Mouse (Mus musculus): ENCODE results near the gene Arhgef39. TPM values are rescaled to one million over a fixed set of nuclear protein-coding genes. Genes with fewer than 3 reads are reported as not detected.

Arhgef39 gene
- polyA plus RNA-seq (2014; fragmentation: Nextera tagmentation; extraction: Ambion mirVana), result 5.0 and 6.0 TPM in 2 replicates

GRCm38 (mm10) chr4:43499407-43500333 lies at the start of gene Arhgef39:
Arhgef39 (minus strand) TSS chr4:43499695.
- peaks cover 9% of the 10 kb centered on the region for H3K4me1 ChIP-seq (ENCODE audit: control insufficient read depth, insufficient read depth, low read length)
- no peak within 1 kb of the TSS for H3K27ac ChIP-seq (replicated peaks; ENCODE audit: low read depth, low read length)
- H3K4me2 ChIP-seq (ENCODE audit: low read length), result peak within 1 kb of the TSS; percentile 86
- H3K9me3 ChIP-seq (ENCODE audit: control insufficient read depth, low read length), result no peaks in the 10 kb centered on the region
- 7% methylated on average over 50 of the region's 50 CpGs for WGBS
- H3K36me3 ChIP-seq (ENCODE audit: control insufficient read depth, insufficient read depth, low read length), result no peaks in the 10 kb centered on the region
- peak within 1 kb of the TSS; percentile 48; the same call in 1 of the 2 replicates for H3K9ac ChIP-seq (replicated peaks; ENCODE audit: low read length)
- no peaks in the 10 kb centered on the region for H3K27me3 ChIP-seq (ENCODE audit: control insufficient read depth, insufficient read depth, low read length)
- peak; percentile 95 for DNase-seq
- ATAC-seq (ENCODE audit: low FRiP score, low TSS enrichment), result peak; percentile 86
- H3K4me3 ChIP-seq (replicated peaks; ENCODE audit: low read depth, low read length), result peak within 1 kb of the TSS; percentile 46

- H3K9me3 ChIP-seq (ENCODE audit: control insufficient read depth, low read length), result no peaks in the 10 kb centered on the region
- H3K9ac ChIP-seq (replicated peaks; ENCODE audit: low read length), result no peak overlapping the region
- ATAC-seq (ENCODE audit: low FRiP score, low TSS enrichment) (no peak), DNase-seq (no peak)
- no peak overlapping the region for H3K27ac ChIP-seq (replicated peaks; ENCODE audit: low read depth, low read length)
- H3K4me2 ChIP-seq (ENCODE audit: low read length), result no peak overlapping the region
- WGBS, result 94% methylated on average over 12 of the region's 12 CpGs
- no peak overlapping the region for H3K4me3 ChIP-seq (replicated peaks; ENCODE audit: low read depth, low read length)
- H3K4me1 ChIP-seq (ENCODE audit: control insufficient read depth, insufficient read depth, low read length), result no peaks in the 10 kb centered on the region
- H3K36me3 ChIP-seq (ENCODE audit: control insufficient read depth, insufficient read depth, low read length), result peaks cover 99% of the 10 kb centered on the region
- H3K27me3 ChIP-seq (ENCODE audit: control insufficient read depth, insufficient read depth, low read length), result no peaks in the 10 kb centered on the region
Measured at GRCm38 (mm10) chr4:43549055-43549454, 49.6 kb upstream of the Arhgef39 start.

- no peak for ATAC-seq (ENCODE audit: low FRiP score, low TSS enrichment)
- no peaks in the 10 kb centered on the region for H3K9me3 ChIP-seq (ENCODE audit: control insufficient read depth, low read length)
- WGBS, result 97% methylated on average over 8 of the region's 8 CpGs
- H3K4me1 ChIP-seq (ENCODE audit: control insufficient read depth, insufficient read depth, low read length), result no peaks in the 10 kb centered on the region
- no peak overlapping the region for H3K4me2 ChIP-seq (ENCODE audit: low read length)
- no peak overlapping the region for H3K9ac ChIP-seq (replicated peaks; ENCODE audit: low read length)
- no peak overlapping the region for H3K27ac ChIP-seq (replicated peaks; ENCODE audit: low read depth, low read length)
- no peak overlapping the region for H3K4me3 ChIP-seq (replicated peaks; ENCODE audit: low read depth, low read length)
- no peaks in the 10 kb centered on the region for H3K27me3 ChIP-seq (ENCODE audit: control insufficient read depth, insufficient read depth, low read length)
- no peak for DNase-seq
- H3K36me3 ChIP-seq (ENCODE audit: control insufficient read depth, insufficient read depth, low read length), result peaks cover 99% of the 10 kb centered on the region
Measured at GRCm38 (mm10) chr4:43547160-43547559, 47.7 kb upstream of the Arhgef39 start.

- WGBS, result 95% methylated on average over 12 of the region's 12 CpGs
- H3K9ac ChIP-seq (replicated peaks; ENCODE audit: low read length), result no peak overlapping the region
- no peak for ATAC-seq (ENCODE audit: low FRiP score, low TSS enrichment)
Measured at GRCm38 (mm10) chr4:43546375-43547047, 47.0 kb upstream of the Arhgef39 start.

GRCm38 (mm10) chr4:43542044-43542443 lies 42.5 kb upstream of the Arhgef39 start:
- DNase-seq (no peak), ATAC-seq (ENCODE audit: low FRiP score, low TSS enrichment) (no peak)
- 83% methylated on average over 3 of the region's 3 CpGs for WGBS
- no peak overlapping the region for H3K27ac ChIP-seq (replicated peaks; ENCODE audit: low read depth, low read length)
- peaks cover 97% of the 10 kb centered on the region for H3K36me3 ChIP-seq (ENCODE audit: control insufficient read depth, insufficient read depth, low read length)
- H3K4me2 ChIP-seq (ENCODE audit: low read length), result no peak overlapping the region
- H3K9ac ChIP-seq (replicated peaks; ENCODE audit: low read length), result no peak overlapping the region
- H3K4me3 ChIP-seq (replicated peaks; ENCODE audit: low read depth, low read length), result no peak overlapping the region
- no peaks in the 10 kb centered on the region for H3K9me3 ChIP-seq (ENCODE audit: control insufficient read depth, low read length)
- H3K4me1 ChIP-seq (ENCODE audit: control insufficient read depth, insufficient read depth, low read length), result no peaks in the 10 kb centered on the region
- H3K27me3 ChIP-seq (ENCODE audit: control insufficient read depth, insufficient read depth, low read length), result no peaks in the 10 kb centered on the region

More at GRCm38 (mm10) chr4:43546375-43547047, 47.0 kb upstream of the Arhgef39 start:
- DNase-seq, result no peak
- no peaks in the 10 kb centered on the region for H3K9me3 ChIP-seq (ENCODE audit: control insufficient read depth, low read length)
- peaks cover 100% of the 10 kb centered on the region for H3K36me3 ChIP-seq (ENCODE audit: control insufficient read depth, insufficient read depth, low read length)
- no peaks in the 10 kb centered on the region for H3K27me3 ChIP-seq (ENCODE audit: control insufficient read depth, insufficient read depth, low read length)
- no peak overlapping the region for H3K4me3 ChIP-seq (replicated peaks; ENCODE audit: low read depth, low read length)
- no peak overlapping the region for H3K27ac ChIP-seq (replicated peaks; ENCODE audit: low read depth, low read length)
- H3K4me1 ChIP-seq (ENCODE audit: control insufficient read depth, insufficient read depth, low read length), result no peaks in the 10 kb centered on the region
- H3K4me2 ChIP-seq (ENCODE audit: low read length), result no peak overlapping the region

GRCm38 (mm10) chr4:43536031-43536430 lies 36.5 kb upstream of the Arhgef39 start:
- ATAC-seq (ENCODE audit: low FRiP score, low TSS enrichment) (no peak), DNase-seq (no peak)
- Histone ChIP-seq H3K9ac (replicated peaks; ENCODE audit: low read length) (no peak overlapping the region), H3K4me1 (ENCODE audit: control insufficient read depth, insufficient read depth, low read length) (no peaks in the 10 kb centered on the region), H3K4me2 (ENCODE audit: low read length) (no peak overlapping the region), H3K36me3 (ENCODE audit: control insufficient read depth, insufficient read depth, low read length) (peaks cover 98% of the 10 kb centered on the region), H3K27me3 (ENCODE audit: control insufficient read depth, insufficient read depth, low read length) (no peaks in the 10 kb centered on the region), H3K27ac (replicated peaks; ENCODE audit: low read depth, low read length) (no peak overlapping the region), H3K9me3 (ENCODE audit: control insufficient read depth, low read length) (no peaks in the 10 kb centered on the region), H3K4me3 (replicated peaks; ENCODE audit: low read depth, low read length) (no peak overlapping the region)
- WGBS, result 95% methylated on average over 9 of the region's 9 CpGs

GRCm38 (mm10) chr4:43535628-43536027 lies 36.1 kb upstream of the Arhgef39 start:
- H3K4me2 ChIP-seq (ENCODE audit: low read length), result no peak overlapping the region
- ATAC-seq (ENCODE audit: low FRiP score, low TSS enrichment) (no peak), DNase-seq (no peak)
- no peak overlapping the region for H3K9ac ChIP-seq (replicated peaks; ENCODE audit: low read length)
- H3K27me3 ChIP-seq (ENCODE audit: control insufficient read depth, insufficient read depth, low read length), result no peaks in the 10 kb centered on the region
- 94% methylated on average over 8 of the region's 8 CpGs for WGBS
- no peak overlapping the region for H3K27ac ChIP-seq (replicated peaks; ENCODE audit: low read depth, low read length)
- no peaks in the 10 kb centered on the region for H3K4me1 ChIP-seq (ENCODE audit: control insufficient read depth, insufficient read depth, low read length)
- no peaks in the 10 kb centered on the region for H3K9me3 ChIP-seq (ENCODE audit: control insufficient read depth, low read length)
- H3K36me3 ChIP-seq (ENCODE audit: control insufficient read depth, insufficient read depth, low read length), result peaks cover 95% of the 10 kb centered on the region
- no peak overlapping the region for H3K4me3 ChIP-seq (replicated peaks; ENCODE audit: low read depth, low read length)

GRCm38 (mm10) chr4:43533270-43533669 lies 33.8 kb upstream of the Arhgef39 start:
- no peak overlapping the region for H3K4me2 ChIP-seq (ENCODE audit: low read length)
- WGBS, result 92% methylated on average over 9 of the region's 9 CpGs
- H3K36me3 ChIP-seq (ENCODE audit: control insufficient read depth, insufficient read depth, low read length), result peaks cover 71% of the 10 kb centered on the region
- no peak overlapping the region for H3K9ac ChIP-seq (replicated peaks; ENCODE audit: low read length)
- no peaks in the 10 kb centered on the region for H3K4me1 ChIP-seq (ENCODE audit: control insufficient read depth, insufficient read depth, low read length)
- H3K27me3 ChIP-seq (ENCODE audit: control insufficient read depth, insufficient read depth, low read length), result no peaks in the 10 kb centered on the region
- DNase-seq, result no peak
- no peak for ATAC-seq (ENCODE audit: low FRiP score, low TSS enrichment)
- H3K4me3 ChIP-seq (replicated peaks; ENCODE audit: low read depth, low read length), result no peak overlapping the region
- H3K27ac ChIP-seq (replicated peaks; ENCODE audit: low read depth, low read length), result no peak overlapping the region
- no peaks in the 10 kb centered on the region for H3K9me3 ChIP-seq (ENCODE audit: control insufficient read depth, low read length)
